In genomic region chr12:10182589-10182988, GRCm38 (mm10) we compare ENCODE assay signal across 24 mouse cellular contexts.
DNase-seq lines count a peak whose midpoint lies in the region; ATAC-seq lines count a peak whose summit lies in the region.
"Had no signal": no experiment of that assay in that cellular context is flagged by ENCODE, and none has a peak within 500 bp of the region (broad histone marks: within the 10 kb centered on the region; RNA-seq: fewer than 3 reads in every experiment).

No protein-coding gene starts in this region.

- H3K4me3 ChIP-seq in intestine, embryonic 14.5 days (ENCODE audit: low read depth, low read length): no peak overlapping the region
- H3K4me3 ChIP-seq in intestine, embryonic 15.5 days (replicated peaks): no peak overlapping the region
- H3K4me3 ChIP-seq in kidney, embryonic 14.5 days (ENCODE audit: low read length): no peak overlapping the region
- H3K4me3 ChIP-seq in neural tube, embryonic 11.5 days (ENCODE audit: low read depth, low read length): no peak overlapping the region
- H3K4me3 ChIP-seq: embryonic facial prominence, embryonic 13.5 days; forebrain, embryonic 15.5 days; heart, embryonic 15.5 days; limb, embryonic 12.5 days; liver, embryonic 12.5 days; neural tube, embryonic 12.5 days had no signal

- no peaks in the 10 kb centered on the region for H3K27me3 ChIP-seq in intestine, embryonic 14.5 days (replicated peaks; ENCODE audit: control insufficient read depth, insufficient read depth, low read length)
- H3K27me3 ChIP-seq in intestine, embryonic 15.5 days (replicated peaks): no peaks in the 10 kb centered on the region
- H3K27me3 ChIP-seq in kidney, embryonic 14.5 days (ENCODE audit: control insufficient read depth, insufficient read depth, low read length): no peaks in the 10 kb centered on the region
- no peaks in the 10 kb centered on the region; the same call in 1 of the 2 replicates for H3K27me3 ChIP-seq in neural tube, embryonic 11.5 days (ENCODE audit: control insufficient read depth, insufficient read depth, low read length)
- H3K27me3 ChIP-seq: CH12.LX; embryonic facial prominence, embryonic 13.5 days; forebrain, embryonic 15.5 days; heart, embryonic 15.5 days; limb, embryonic 12.5 days; liver, embryonic 12.5 days; neural tube, embryonic 12.5 days had no signal

- no peak overlapping the region for H3K9ac ChIP-seq in intestine, embryonic 14.5 days (ENCODE audit: low read length)
- no peak overlapping the region for H3K9ac ChIP-seq in intestine, embryonic 15.5 days
- no peak overlapping the region for H3K9ac ChIP-seq in kidney, embryonic 14.5 days (ENCODE audit: low read depth, low read length)
- no peak overlapping the region for H3K9ac ChIP-seq in neural tube, embryonic 11.5 days (ENCODE audit: low read length)
- H3K9ac ChIP-seq: embryonic facial prominence, embryonic 13.5 days; forebrain, embryonic 15.5 days; heart, embryonic 15.5 days; hindbrain, embryonic 14.5 days; limb, embryonic 12.5 days; liver, embryonic 12.5 days; neural tube, embryonic 12.5 days had no signal

- no peaks in the 10 kb centered on the region for H3K9me3 ChIP-seq in intestine, embryonic 14.5 days (ENCODE audit: control insufficient read depth, low read length)
- H3K9me3 ChIP-seq in intestine, embryonic 15.5 days: no peaks in the 10 kb centered on the region
- H3K9me3 ChIP-seq in kidney, embryonic 14.5 days (ENCODE audit: control insufficient read depth, low read length): no peaks in the 10 kb centered on the region
- H3K9me3 ChIP-seq in neural tube, embryonic 11.5 days (ENCODE audit: control insufficient read depth, low read length): no peaks in the 10 kb centered on the region
- H3K9me3 ChIP-seq: embryonic facial prominence, embryonic 13.5 days; forebrain, embryonic 15.5 days; heart, embryonic 15.5 days; limb, embryonic 12.5 days; liver, embryonic 12.5 days; neural tube, embryonic 12.5 days had no signal

- no peaks in the 10 kb centered on the region for H3K36me3 ChIP-seq in intestine, embryonic 14.5 days (ENCODE audit: control insufficient read depth, insufficient read depth, low read length)
- H3K36me3 ChIP-seq in intestine, embryonic 15.5 days: no peaks in the 10 kb centered on the region
- H3K36me3 ChIP-seq in kidney, embryonic 14.5 days (ENCODE audit: control insufficient read depth, insufficient read depth, low read length): no peaks in the 10 kb centered on the region
- H3K36me3 ChIP-seq in neural tube, embryonic 11.5 days (ENCODE audit: control insufficient read depth, insufficient read depth, low read length): no peaks in the 10 kb centered on the region
- H3K36me3 ChIP-seq: embryonic facial prominence, embryonic 13.5 days; forebrain, embryonic 15.5 days; G1E; heart, embryonic 15.5 days; limb, embryonic 12.5 days; liver, embryonic 12.5 days; neural tube, embryonic 12.5 days had no signal

- DNase-seq in intestine, embryonic 14.5 days (ENCODE audit: low spot score): no peak
- DNase-seq in kidney, postnatal 36 days: peak; percentile 17 to 28
- peak; percentile 14 for DNase-seq in neural tube, embryonic 11.5 days (ENCODE audit: low spot score)
- no peak for DNase-seq in neural tube, embryonic 10.5 days (ENCODE audit: extremely low spot score, low spot score)
- DNase-seq in layer of hippocampus, postnatal 36 days: no peak
- DNase-seq: adrenal gland, adult 8-10 months; B cell, adult 2 months; cerebellum, adult 2 months; cerebellum, postnatal 25 days; heart, postnatal 36 days; lung, adult 18-20 months; right cerebral cortex, postnatal 14 days had no signal

- peak overlapping the region; percentile 44; the same call in 1 of the 2 replicates for H3K27ac ChIP-seq in intestine, embryonic 14.5 days (ENCODE audit: low read depth)
- H3K27ac ChIP-seq in intestine, embryonic 15.5 days: no peak overlapping the region
- no peak overlapping the region for H3K27ac ChIP-seq in kidney, embryonic 14.5 days (ENCODE audit: low read depth, low read length)
- H3K27ac ChIP-seq in neural tube, embryonic 11.5 days (ENCODE audit: low read depth, low read length): no peak overlapping the region
- H3K27ac ChIP-seq: embryonic facial prominence, embryonic 13.5 days; forebrain, embryonic 15.5 days; heart, embryonic 15.5 days; hindbrain, embryonic 14.5 days; limb, embryonic 12.5 days; liver, embryonic 12.5 days; neural tube, embryonic 12.5 days had no signal

- no peak for ATAC-seq in intestine, embryonic 14.5 days (replicated peaks; ENCODE audit: low FRiP score, low TSS enrichment, low read depth)
- ATAC-seq in intestine, embryonic 15.5 days: no peak
- no peak for ATAC-seq in kidney, embryonic 14.5 days (ENCODE audit: low FRiP score, low TSS enrichment)
- ATAC-seq in neural tube, embryonic 11.5 days (ENCODE audit: insufficient read depth, low FRiP score, low TSS enrichment): no peak
- ATAC-seq: forebrain, embryonic 15.5 days; intestine, embryonic 16.5 days; liver, embryonic 12.5 days had no signal

- H3K4me2 ChIP-seq in intestine, embryonic 14.5 days (ENCODE audit: low read length): no peak overlapping the region
- no peak overlapping the region for H3K4me2 ChIP-seq in intestine, embryonic 15.5 days (replicated peaks)
- H3K4me2 ChIP-seq in kidney, embryonic 14.5 days (replicated peaks; ENCODE audit: low read depth, low read length): no peak overlapping the region
- H3K4me2 ChIP-seq in neural tube, embryonic 11.5 days (ENCODE audit: low read depth): no peak overlapping the region
- H3K4me2 ChIP-seq: embryonic facial prominence, embryonic 13.5 days; forebrain, embryonic 15.5 days; heart, embryonic 15.5 days; hindbrain, embryonic 14.5 days; limb, embryonic 12.5 days; liver, embryonic 12.5 days; neural tube, embryonic 12.5 days had no signal

- peaks cover 11% of the 10 kb centered on the region; the same call in 1 of the 2 replicates for H3K4me1 ChIP-seq in intestine, embryonic 14.5 days (replicated peaks; ENCODE audit: control insufficient read depth, insufficient read depth, low read length)
- H3K4me1 ChIP-seq in intestine, embryonic 15.5 days (replicated peaks): no peaks in the 10 kb centered on the region
- peaks cover 16% of the 10 kb centered on the region; the same call in 1 of the 2 replicates for H3K4me1 ChIP-seq in kidney, embryonic 14.5 days (ENCODE audit: control insufficient read depth, insufficient read depth, low read length)
- H3K4me1 ChIP-seq in neural tube, embryonic 11.5 days (ENCODE audit: control insufficient read depth, insufficient read depth, low read length): peaks cover 7% of the 10 kb centered on the region
- H3K4me1 ChIP-seq: forebrain, embryonic 15.5 days; heart, embryonic 15.5 days; liver, embryonic 12.5 days had no signal

Comparison
In these comparisons a context has a peak if more than half of its experiments do, and no peak if none do; other contexts are left out.
1. DNase-seq: peak in kidney, postnatal 36 days (2 of 2) and neural tube, embryonic 11.5 days (single experiment); none in intestine, embryonic 14.5 days (single experiment), neural tube, embryonic 10.5 days (single experiment) and layer of hippocampus, postnatal 36 days (0 of 2).